10 mouse cellular contexts compared by ENCODE assay signal in the genomic region with DNA sequence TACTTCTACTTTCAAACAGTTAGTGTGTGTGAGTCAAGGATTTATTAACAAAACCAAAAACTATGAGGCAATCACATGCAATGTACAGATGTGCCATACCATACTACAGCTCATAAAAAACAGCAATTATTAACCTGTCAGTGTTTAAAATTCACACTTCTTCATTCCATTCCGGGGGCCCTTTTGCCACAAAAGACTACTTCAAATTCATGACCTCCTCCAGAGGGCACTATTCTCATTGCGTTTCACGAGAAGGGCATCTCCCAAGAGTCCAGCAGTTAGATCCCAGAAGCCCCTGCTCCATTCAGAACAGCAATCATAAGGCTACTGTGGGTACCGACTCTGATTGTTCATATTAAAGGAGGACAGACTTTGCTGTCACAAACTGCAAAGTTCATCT.
DNase-seq lines count a peak whose midpoint lies in the region; ATAC-seq and TF ChIP-seq lines count a peak whose summit lies in the region.
"Had no signal": no experiment of that assay in that cellular context is flagged by ENCODE, and none has a peak within 500 bp of the region (broad histone marks: within the 10 kb centered on the region; RNA-seq: fewer than 3 reads in every experiment).

No protein-coding gene starts in this region.

- H3K9ac ChIP-seq in kidney, embryonic 14.5 days (ENCODE audit: low read depth, low read length): no peak overlapping the region
- no peak overlapping the region for H3K9ac ChIP-seq in ES-Bruce4 (ENCODE audit: low read depth, poor library complexity, severe bottlenecking)
- no peak overlapping the region for H3K9ac ChIP-seq in hindbrain, embryonic 12.5 days

- TF ChIP-seq EP300 in ES-Bruce4 (IDR thresholded peaks at IDR 0.05; ENCODE audit: insufficient read depth, low read depth, low read length): no peak

- 38% methylated on average over 4 of the region's 4 CpGs for WGBS in kidney, embryonic 14.5 days
- 41% methylated on average over 4 of the region's 4 CpGs for WGBS in hindbrain, embryonic 12.5 days

- peak; percentile 47; the same call in 1 of the 2 replicates for ATAC-seq in kidney, embryonic 14.5 days (ENCODE audit: low FRiP score, low TSS enrichment)
- no peak for ATAC-seq in hindbrain, embryonic 12.5 days (ENCODE audit: low FRiP score)

- H3K4me3 ChIP-seq in kidney, embryonic 14.5 days (ENCODE audit: low read length): no peak overlapping the region
- no peak overlapping the region for H3K4me3 ChIP-seq in ES-Bruce4 (ENCODE audit: low read depth, low read length)
- no peak overlapping the region for H3K4me3 ChIP-seq in hindbrain, embryonic 12.5 days
- H3K4me3 ChIP-seq: midbrain, embryonic 10.5 days had no signal

- no peak for TF ChIP-seq POLR2A in ES-Bruce4 (IDR thresholded peaks at IDR 0.05; ENCODE audit: insufficient read depth, low read length)

- H3K27ac ChIP-seq in kidney, embryonic 14.5 days (ENCODE audit: low read depth, low read length): no peak overlapping the region
- H3K27ac ChIP-seq in ES-Bruce4 (ENCODE audit: insufficient read depth, low read length): no peak overlapping the region
- no peak overlapping the region for H3K27ac ChIP-seq in hindbrain, embryonic 12.5 days
- H3K27ac ChIP-seq: midbrain, embryonic 10.5 days had no signal

- no peak for DNase-seq in kidney, adult 11 months
- peak; percentile 52 for DNase-seq in ZHBTc4 (ENCODE audit: low read depth, low spot score)
- peak; percentile 51 for DNase-seq in lung, postnatal 36 days
- no peak for DNase-seq in layer of hippocampus, postnatal 36 days
- DNase-seq: cerebellum, adult 11 months; thymus, postnatal 4 days had no signal

- H3K4me1 ChIP-seq in kidney, embryonic 14.5 days (ENCODE audit: control insufficient read depth, insufficient read depth, low read length): peaks cover 7% of the 10 kb centered on the region; the same call in 1 of the 2 replicates
- no peaks in the 10 kb centered on the region for H3K4me1 ChIP-seq in ES-Bruce4 (ENCODE audit: control insufficient read depth, insufficient read depth, low read length)
- peaks cover 14% of the 10 kb centered on the region for H3K4me1 ChIP-seq in hindbrain, embryonic 12.5 days

- H3K9me3 ChIP-seq in kidney, embryonic 14.5 days (ENCODE audit: control insufficient read depth, low read length): no peaks in the 10 kb centered on the region
- H3K9me3 ChIP-seq in ES-Bruce4 (replicated peaks; ENCODE audit: control insufficient read depth, insufficient read depth, low read length, poor library complexity, severe bottlenecking): no peaks in the 10 kb centered on the region
- no peaks in the 10 kb centered on the region for H3K9me3 ChIP-seq in hindbrain, embryonic 12.5 days (replicated peaks)
- H3K9me3 ChIP-seq: midbrain, embryonic 10.5 days had no signal

- H3K4me2 ChIP-seq in kidney, embryonic 14.5 days (replicated peaks; ENCODE audit: low read depth, low read length): no peak overlapping the region
- H3K4me2 ChIP-seq in hindbrain, embryonic 12.5 days (replicated peaks): no peak overlapping the region

- no peaks in the 10 kb centered on the region for H3K36me3 ChIP-seq in kidney, embryonic 14.5 days (ENCODE audit: control insufficient read depth, insufficient read depth, low read length)
- H3K36me3 ChIP-seq in ES-Bruce4 (ENCODE audit: control insufficient read depth, insufficient read depth, low read length, poor library complexity, severe bottlenecking): no peaks in the 10 kb centered on the region
- no peaks in the 10 kb centered on the region for H3K36me3 ChIP-seq in hindbrain, embryonic 12.5 days
- H3K36me3 ChIP-seq: midbrain, embryonic 10.5 days had no signal

- peak; percentile 5 for TF ChIP-seq CTCF in ES-Bruce4 (IDR thresholded peaks at IDR 0.05; ENCODE audit: low read depth, low read length)

- no peaks in the 10 kb centered on the region for H3K27me3 ChIP-seq in kidney, embryonic 14.5 days (ENCODE audit: control insufficient read depth, insufficient read depth, low read length)
- H3K27me3 ChIP-seq in ES-Bruce4 (ENCODE audit: control insufficient read depth, insufficient read depth, low read length, poor library complexity, severe bottlenecking): no peaks in the 10 kb centered on the region
- H3K27me3 ChIP-seq in hindbrain, embryonic 12.5 days: no peaks in the 10 kb centered on the region

Comparison
In these comparisons a context has a peak if more than half of its experiments do, and no peak if none do; other contexts are left out.
1. DNase-seq: peak in ZHBTc4 (single experiment) and lung, postnatal 36 days (single experiment); none in kidney, adult 11 months (single experiment) and layer of hippocampus, postnatal 36 days (0 of 2).